17 mouse cellular contexts compared by ENCODE assay signal in genomic region chr16:86389063-86389723, GRCm38 (mm10).
DNase-seq lines count a peak whose midpoint lies in the region; ATAC-seq and TF ChIP-seq lines count a peak whose summit lies in the region.
"Had no signal": no experiment of that assay in that cellular context is flagged by ENCODE, and none has a peak within 500 bp of the region (broad histone marks: within the 10 kb centered on the region; RNA-seq: fewer than 3 reads in every experiment).

No protein-coding gene starts in this region.

- peak; percentile 6 for DNase-seq in layer of hippocampus, adult 11-12 months (ENCODE audit: low spot score)
- DNase-seq in layer of hippocampus, postnatal 36 days = no peak
- peak; percentile 1 for DNase-seq in midbrain, postnatal 0 days (ENCODE audit: low spot score)
- peak; percentile 87 for DNase-seq in kidney, adult 9 months
- DNase-seq in heart, adult 9 months (ENCODE audit: low spot score in 2 of 2) = no peak
- DNase-seq in ovary, adult 18-20 months (ENCODE audit: low spot score) = no peak
- DNase-seq: adrenal gland, postnatal 25 days; cerebellum, adult 11 months; gastrocnemius, postnatal 10 days; heart, postnatal 14 days had no signal

- no peak overlapping the region for H3K27ac ChIP-seq in midbrain, postnatal 0 days (ENCODE audit: low read depth, low read length)
- no peak overlapping the region for H3K27ac ChIP-seq in midbrain, embryonic 16.5 days (ENCODE audit: low read length)
- peak overlapping the region; percentile 52 for H3K27ac ChIP-seq in liver, embryonic 16.5 days (ENCODE audit: low read length)
- H3K27ac ChIP-seq: forebrain, embryonic 10.5 days; lung, embryonic 15.5 days; midbrain, embryonic 13.5 days; neural tube, embryonic 13.5 days had no signal

- no peaks in the 10 kb centered on the region for H3K36me3 ChIP-seq in midbrain, postnatal 0 days (ENCODE audit: insufficient read depth, low read length)
- H3K36me3 ChIP-seq in midbrain, embryonic 16.5 days (ENCODE audit: control insufficient read depth, insufficient read depth, low read length) = no peaks in the 10 kb centered on the region
- H3K36me3 ChIP-seq in liver, embryonic 16.5 days (ENCODE audit: control insufficient read depth, insufficient read depth) = no peaks in the 10 kb centered on the region
- H3K36me3 ChIP-seq: forebrain, embryonic 10.5 days; lung, embryonic 15.5 days; midbrain, embryonic 13.5 days; neural tube, embryonic 13.5 days had no signal

- H3K4me3 ChIP-seq in midbrain, postnatal 0 days (ENCODE audit: low read depth, low read length) = no peak overlapping the region
- H3K4me3 ChIP-seq in midbrain, embryonic 16.5 days (ENCODE audit: low read depth, low read length) = no peak overlapping the region
- H3K4me3 ChIP-seq in liver, embryonic 16.5 days (ENCODE audit: low read depth, low read length) = no peak overlapping the region
- H3K4me3 ChIP-seq: forebrain, embryonic 10.5 days; lung, embryonic 15.5 days; midbrain, embryonic 13.5 days; neural tube, embryonic 13.5 days had no signal

- H3K27me3 ChIP-seq in midbrain, postnatal 0 days (ENCODE audit: insufficient read depth, low read length) = no peaks in the 10 kb centered on the region
- no peaks in the 10 kb centered on the region for H3K27me3 ChIP-seq in midbrain, embryonic 16.5 days (ENCODE audit: control insufficient read depth, insufficient read depth, low read depth, low read length)
- H3K27me3 ChIP-seq in liver, embryonic 16.5 days (ENCODE audit: control insufficient read depth, insufficient read depth, low read depth, low read length) = no peaks in the 10 kb centered on the region
- H3K27me3 ChIP-seq: lung, embryonic 15.5 days; midbrain, embryonic 13.5 days; neural tube, embryonic 13.5 days; Patski had no signal

- no peak overlapping the region for H3K9ac ChIP-seq in midbrain, postnatal 0 days (replicated peaks; ENCODE audit: low read length, poor library complexity, severe bottlenecking)
- H3K9ac ChIP-seq in midbrain, embryonic 16.5 days (ENCODE audit: low read depth, low read length) = no peak overlapping the region
- no peak overlapping the region for H3K9ac ChIP-seq in liver, embryonic 16.5 days (ENCODE audit: low read depth, low read length)
- H3K9ac ChIP-seq: lung, embryonic 15.5 days; midbrain, embryonic 13.5 days; neural tube, embryonic 13.5 days had no signal

- 79% methylated on average over 3 of the region's 3 CpGs for WGBS in midbrain, postnatal 0 days
- 74% methylated on average over 3 of the region's 3 CpGs for WGBS in midbrain, embryonic 16.5 days
- WGBS in liver, embryonic 16.5 days (ENCODE audit: insufficient replicate concordance) = 39% methylated on average over 3 of the region's 3 CpGs

- H3K9me3 ChIP-seq in midbrain, postnatal 0 days (ENCODE audit: low read length) = no peaks in the 10 kb centered on the region
- no peaks in the 10 kb centered on the region for H3K9me3 ChIP-seq in midbrain, embryonic 16.5 days (replicated peaks; ENCODE audit: control insufficient read depth, low read length, poor library complexity, severe bottlenecking)
- H3K9me3 ChIP-seq in liver, embryonic 16.5 days (replicated peaks; ENCODE audit: control insufficient read depth, low read length) = no peaks in the 10 kb centered on the region
- H3K9me3 ChIP-seq: forebrain, embryonic 10.5 days; lung, embryonic 15.5 days; midbrain, embryonic 13.5 days; neural tube, embryonic 13.5 days had no signal

- TF ChIP-seq CTCF in midbrain, postnatal 0 days (IDR thresholded peaks at IDR 0.05) = no peak

- no peak overlapping the region for H3K4me2 ChIP-seq in midbrain, postnatal 0 days (ENCODE audit: low read depth, low read length, poor library complexity, severe bottlenecking)
- H3K4me2 ChIP-seq in midbrain, embryonic 16.5 days (ENCODE audit: low read length) = no peak overlapping the region
- no peak overlapping the region for H3K4me2 ChIP-seq in liver, embryonic 16.5 days (ENCODE audit: low read depth, low read length)
- H3K4me2 ChIP-seq: lung, embryonic 15.5 days; midbrain, embryonic 13.5 days; neural tube, embryonic 13.5 days had no signal

- ATAC-seq in midbrain, postnatal 0 days (ENCODE audit: low FRiP score) = no peak
- ATAC-seq in midbrain, embryonic 16.5 days = no peak
- peak; percentile 88 for ATAC-seq in liver, embryonic 16.5 days (ENCODE audit: low read depth)
- ATAC-seq: midbrain, embryonic 13.5 days; Patski had no signal

- no peaks in the 10 kb centered on the region for H3K4me1 ChIP-seq in midbrain, postnatal 0 days (ENCODE audit: insufficient read depth, low read length)
- H3K4me1 ChIP-seq in midbrain, embryonic 16.5 days (ENCODE audit: control insufficient read depth, insufficient read depth, low read length) = no peaks in the 10 kb centered on the region
- no peaks in the 10 kb centered on the region for H3K4me1 ChIP-seq in liver, embryonic 16.5 days (ENCODE audit: control insufficient read depth, low read depth, low read length)
- H3K4me1 ChIP-seq: forebrain, embryonic 10.5 days; lung, embryonic 15.5 days; midbrain, embryonic 13.5 days; neural tube, embryonic 13.5 days had no signal

Comparison
In these comparisons a context has a peak if more than half of its experiments do, and no peak if none do; other contexts are left out.
1. DNase-seq: peak in layer of hippocampus, adult 11-12 months (single experiment), midbrain, postnatal 0 days (single experiment) and kidney, adult 9 months (single experiment); none in layer of hippocampus, postnatal 36 days (0 of 2), heart, adult 9 months (0 of 2) and ovary, adult 18-20 months (single experiment).